Mouse (Mus musculus): Measurements from ENCODE around the gene Zfp511.

The Zfp511 gene

GRCm38 (mm10) chr7:140033386-140033785, 2.8 kb upstream of the Zfp511 start:
- POLR2A ChIA-PET = no interaction called here
- CTCF ChIA-PET = no interaction called here

- ChIA-PET POLR2A (interaction anchor here in 1 of 4 experiments (1.8 kb wide), 1 partner anchor 13 kb away, joined by 19 read pairs; the partner anchor contains the start of gene Msx3), CTCF (no interaction called here)
Measured at GRCm38 (mm10) chr7:140035456-140035855, 735 bp upstream of the Zfp511 start.

- POLR2A ChIA-PET = interaction anchor here in 3 of 4 experiments (0.7 to 1.8 kb wide), 21 partner anchors 9 to 785 kb away, joined by 3 to 19 read pairs (median 4); partner anchors contain the start of genes Msx3 (in 2 of the 3), 6430531B16Rik (in 1 of the 3), Adam8 (in 1 of the 3) and Fuom (in 1 of the 3)
- CTCF ChIA-PET = interaction anchor here in 1 of 4 experiments (0.9 kb wide), 1 partner anchor 29 kb away, joined by 3 read pairs; no protein-coding TSS in a partner anchor
Measured at GRCm38 (mm10) chr7:140037171-140037555, 972 bp downstream of the Zfp511 start.

- ChIA-PET POLR2A (interaction anchor here in 1 of 4 experiments (0.7 to 0.9 kb wide), 3 partner anchors 96 to 1110 kb away, joined by 3 to 4 read pairs (median 3); no protein-coding TSS in a partner anchor), CTCF (no interaction called here)
Measured at GRCm38 (mm10) chr7:140042728-140043127, 6.5 kb downstream of the Zfp511 start.

- ChIA-PET POLR2A (interaction anchor here in 2 of 4 experiments (1.4 to 2.6 kb wide), 2 partner anchors 9 to 14 kb away, joined by 3 to 7 read pairs; partner anchors contain the start of genes Tubgcp2 (in 1 of the 2) and Zfp511 (in 1 of the 2)), CTCF (no interaction called here)
Measured at GRCm38 (mm10) chr7:140045546-140045945, 9.4 kb downstream of the Zfp511 start.

- CTCF ChIA-PET = interaction anchor here in 2 of 4 experiments (0.6 to 1.3 kb wide), 3 partner anchors 14 to 93 kb away, joined by 3 to 4 read pairs (median 3); no protein-coding TSS in a partner anchor
- POLR2A ChIA-PET = interaction anchor here in 3 of 4 experiments (0.7 to 3.3 kb wide), 10 partner anchors 10 to 1168 kb away, joined by 3 to 26 read pairs (median 8); partner anchors contain the start of genes Tubgcp2 (in 3 of the 3), Zfp511 (in 3 of the 3) and Rassf7 (in 1 of the 3)
Measured at GRCm38 (mm10) chr7:140047811-140048311, 11.7 kb downstream of the Zfp511 start.

- ChIA-PET POLR2A (interaction anchor here (0.5 to 3.3 kb wide), 18 partner anchors 9 to 1167 kb away, joined by 3 to 26 read pairs (median 4); partner anchors contain the start of genes Tubgcp2 (in 3 of the 4), Zfp511 (in 3 of the 4), 6430531B16Rik (in 1 of the 4) and Kndc1 (in 1 of the 4)), CTCF (interaction anchor here in 3 of 4 experiments (0.6 to 1.5 kb wide), 9 partner anchors 10 to 1414 kb away, joined by 3 to 9 read pairs (median 4); no protein-coding TSS in a partner anchor)
Measured at GRCm38 (mm10) chr7:140048361-140049114, 12.3 kb downstream of the Zfp511 start, which contains the start of gene Msx3. Gene Msx3 (minus strand): TSS chr7:140049089.

- ChIA-PET POLR2A (interaction anchor here (0.5 to 3.3 kb wide), 16 partner anchors 9 to 772 kb away, joined by 3 to 26 read pairs (median 4); partner anchors contain the start of genes Tubgcp2 (in 2 of the 4), Zfp511 (in 2 of the 4), 6430531B16Rik (in 1 of the 4) and Kndc1 (in 1 of the 4)), CTCF (interaction anchor here (0.6 to 1.5 kb wide), 7 partner anchors 9 to 1413 kb away, joined by 3 to 9 read pairs (median 4); no protein-coding TSS in a partner anchor)
Measured at GRCm38 (mm10) chr7:140049115-140049689, 13.0 kb downstream of the Zfp511 start.

GRCm38 (mm10) chr7:140054124-140054523, 17.9 kb downstream of the Zfp511 start:
- ChIA-PET POLR2A (interaction anchor here in 1 of 4 experiments (1.4 kb wide), 1 partner anchor 17 kb away, joined by 4 read pairs; the partner anchor contains the start of genes Tubgcp2 and Zfp511), CTCF (no interaction called here)

GRCm38 (mm10) chr7:140057413-140058407, 21.5 kb downstream of the Zfp511 start:
- POLR2A ChIA-PET = interaction anchor here (0.5 to 2.4 kb wide), 27 partner anchors 9 to 144 kb away, joined by 3 to 26 read pairs (median 3); partner anchors contain the start of genes Tubgcp2 (in 3 of the 4), Zfp511 (in 3 of the 4), Msx3 (in 2 of the 4) and 6430531B16Rik (in 1 of the 4)
- CTCF ChIA-PET = interaction anchor here in 2 of 4 experiments (0.5 to 2.0 kb wide), 13 partner anchors 9 to 1876 kb away, joined by 3 to 7 read pairs (median 4); partner anchors contain the start of genes Adam8 (in 1 of the 2), Msx3 (in 1 of the 2), Tubgcp2 (in 1 of the 2) and Zfp511 (in 1 of the 2)

GRCm38 (mm10) chr7:140058528-140058927, 22.3 kb downstream of the Zfp511 start:
- ChIA-PET CTCF (interaction anchor here in 3 of 4 experiments (0.5 to 2.0 kb wide), 13 partner anchors 9 to 404 kb away, joined by 3 to 7 read pairs (median 4); partner anchors contain the start of genes Adam8 (in 1 of the 3), Msx3 (in 1 of the 3), Tubgcp2 (in 1 of the 3) and Zfp511 (in 1 of the 3)), POLR2A (interaction anchor here (0.5 to 2.4 kb wide), 26 partner anchors 8 to 144 kb away, joined by 3 to 26 read pairs (median 4); partner anchors contain the start of genes Tubgcp2 (in 3 of the 4), Zfp511 (in 3 of the 4), Msx3 (in 2 of the 4) and 6430531B16Rik (in 1 of the 4))

- ChIA-PET CTCF (interaction anchor here in 3 of 4 experiments (0.6 to 1.1 kb wide), 3 partner anchors 16 to 375 kb away, joined by 3 to 7 read pairs (median 6); no protein-coding TSS in a partner anchor), POLR2A (interaction anchor here in 2 of 4 experiments (0.6 to 2.4 kb wide), 3 partner anchors 23 to 164 kb away, joined by 5 to 17 read pairs (median 5); partner anchors contain the start of genes Tubgcp2 (in 1 of the 2) and Zfp511 (in 1 of the 2))
Measured at GRCm38 (mm10) chr7:140059601-140060000, 23.4 kb downstream of the Zfp511 start.

- CTCF ChIA-PET = interaction anchor here (0.7 to 3.4 kb wide), 10 partner anchors 12 to 447 kb away, joined by 3 to 17 read pairs (median 7); partner anchors contain the start of gene Msx3 (in 1 of the 4)
- POLR2A ChIA-PET = interaction anchor here in 2 of 4 experiments (1.1 to 2.5 kb wide), 4 partner anchors 12 to 65 kb away, joined by 4 to 10 read pairs (median 4); partner anchors contain the start of genes Msx3 (in 2 of the 2) and Tubgcp2 (in 1 of the 2)
Measured at GRCm38 (mm10) chr7:140060936-140061831, 25.0 kb downstream of the Zfp511 start.

- POLR2A ChIA-PET = interaction anchor here in 2 of 4 experiments (0.9 to 2.5 kb wide), 7 partner anchors 11 to 64 kb away, joined by 3 to 10 read pairs (median 4); partner anchors contain the start of genes Msx3 (in 2 of the 2) and Tubgcp2 (in 1 of the 2)
- CTCF ChIA-PET = interaction anchor here (0.6 to 3.4 kb wide), 20 partner anchors 12 to 447 kb away, joined by 3 to 17 read pairs (median 6); partner anchors contain the start of gene Msx3 (in 2 of the 4)
Measured at GRCm38 (mm10) chr7:140061832-140062130, 25.6 kb downstream of the Zfp511 start.

- POLR2A ChIA-PET = interaction anchor here in 2 of 4 experiments (0.9 to 2.5 kb wide), 7 partner anchors 11 to 64 kb away, joined by 3 to 10 read pairs (median 4); partner anchors contain the start of genes Msx3 (in 1 of the 2) and Tubgcp2 (in 1 of the 2)
- CTCF ChIA-PET = interaction anchor here (0.6 to 3.4 kb wide), 23 partner anchors 12 to 446 kb away, joined by 3 to 17 read pairs (median 5); partner anchors contain the start of gene Msx3 (in 2 of the 4)
Measured at GRCm38 (mm10) chr7:140062307-140062706, 26.1 kb downstream of the Zfp511 start.
